In the genomic region with DNA sequence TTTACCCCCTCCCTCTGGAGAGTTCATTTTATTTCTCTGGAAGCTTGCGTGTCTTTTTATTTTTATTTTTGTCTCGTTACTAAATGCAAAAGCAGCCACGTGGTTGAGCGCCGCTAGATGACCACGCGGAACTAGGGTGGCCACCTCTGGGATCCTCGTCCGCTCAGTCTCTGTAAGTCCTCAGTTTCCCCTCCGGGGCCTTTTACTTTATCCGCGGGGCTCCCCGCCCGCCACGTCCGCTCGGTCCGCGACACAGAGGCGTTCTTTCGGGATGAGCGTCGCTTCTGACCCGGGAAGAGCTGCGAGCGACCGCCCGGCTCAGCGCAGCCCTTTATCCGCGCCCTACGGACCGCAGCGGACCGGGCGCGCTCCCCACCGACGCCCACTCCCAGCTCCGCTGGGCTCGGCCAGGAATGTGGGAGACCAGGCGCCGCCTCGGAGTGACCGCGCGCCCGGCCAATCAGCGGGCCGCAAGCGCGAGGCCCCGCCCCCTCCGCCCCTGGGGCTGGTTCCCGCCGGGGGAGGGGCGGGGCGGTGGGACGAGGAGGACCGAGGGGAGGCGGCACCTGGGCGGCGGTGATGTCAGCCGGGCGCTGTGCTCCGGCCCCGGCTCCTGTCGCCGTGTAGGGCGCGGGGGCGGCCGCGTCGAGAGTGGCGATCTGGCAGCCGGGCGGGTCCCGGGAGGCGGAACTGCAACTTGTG, we compare ENCODE assay signal across 8 mouse cellular contexts. TPM values are rescaled to one million over a fixed set of nuclear protein-coding genes. Genes with fewer than 3 reads are reported as not detected.
DNase-seq lines count a peak whose midpoint lies in the region; ATAC-seq lines count a peak whose summit lies in the region.

A gene (plus strand): TSS at position 530 of the 702 bp plus-strand sequence.

- WGBS in hindbrain, embryonic 13.5 days: under 1% methylated on average over 56 of the region's 80 CpGs

- no peaks in the 10 kb centered on the region for H3K9me3 ChIP-seq in hindbrain, embryonic 13.5 days

- H3K4me2 ChIP-seq in hindbrain, embryonic 13.5 days: peak within 1 kb of the TSS; percentile 79

- peaks cover 20% of the 10 kb centered on the region; the same call in 1 of the 2 replicates for H3K4me1 ChIP-seq in hindbrain, embryonic 13.5 days (replicated peaks)

- DNase-seq in T-cell, adult 2 months (ENCODE audit: low spot score): peak; percentile 83
- DNase-seq in cerebellum, postnatal 25 days: peak; percentile 94 to 97
- peak; percentile 89 to 90 for DNase-seq in frontal cortex, postnatal 25 days (ENCODE audit: low spot score in 2 of 2)
- DNase-seq in layer of hippocampus, postnatal 25 days (ENCODE audit: extremely low spot score in 1 of 2, low spot score in 1 of 2): peak; percentile 92 to 95
- DNase-seq in lung, postnatal 14 days: peak; percentile 97
- peak; percentile 98 for DNase-seq in ovary, postnatal 36 days (ENCODE audit: low spot score)
- DNase-seq in thymus, postnatal 25 days: peak; percentile 96

- H3K27ac ChIP-seq in hindbrain, embryonic 13.5 days: 0 out of 2 replicates have a peak within 1 kb of the TSS, but pooled peaks have one; percentile 42

- ATAC-seq in hindbrain, embryonic 13.5 days (ENCODE audit: low FRiP score): peak; percentile 97

- no peaks in the 10 kb centered on the region for H3K36me3 ChIP-seq in hindbrain, embryonic 13.5 days

- H3K27me3 ChIP-seq in hindbrain, embryonic 13.5 days: peaks cover 15% of the 10 kb centered on the region

- H3K9ac ChIP-seq in hindbrain, embryonic 13.5 days: peak within 1 kb of the TSS; percentile 80

- peak within 1 kb of the TSS; percentile 69 for H3K4me3 ChIP-seq in hindbrain, embryonic 13.5 days

RNA-seq across cellular contexts. Expression of the gene that starts here (rescaled TPM):
- polyA plus RNA-seq in hindbrain, embryonic 13.5 days (2015; fragmentation: Nextera tagmentation; extraction: Ambion mirVana): 14.7 and 16.9 TPM in 2 replicates
- 10 to 100 TPM; 40.9 to 41.7 TPM for total RNA-seq in layer of hippocampus, postnatal 25 days (2021)

Comparison
In these comparisons a context has a peak if more than half of its experiments do, and no peak if none do; other contexts are left out.
1. Peak in every context shown above with its lines: DNase-seq, ATAC-seq, H3K4me3 ChIP-seq and H3K27ac ChIP-seq.